Comparison of ENCODE assay signal across 23 mouse cellular contexts in genomic region chr13:31775762-31776161, GRCm38 (mm10). TPM values are rescaled to one million over a fixed set of nuclear protein-coding genes. Genes with fewer than 3 reads are reported as not detected.
DNase-seq lines count a peak whose midpoint lies in the region; ATAC-seq lines count a peak whose summit lies in the region.
"Had no signal": no experiment of that assay in that cellular context is flagged by ENCODE, and none has a peak within 500 bp of the region (broad histone marks: within the 10 kb centered on the region; RNA-seq: fewer than 3 reads in every experiment).

No protein-coding gene starts in this region.

- no peak overlapping the region for H3K9ac ChIP-seq in forebrain, embryonic 16.5 days (replicated peaks; ENCODE audit: low read depth, low read length)
- H3K9ac ChIP-seq in forebrain, embryonic 11.5 days (ENCODE audit: low read length) = no peak overlapping the region
- no peak overlapping the region for H3K9ac ChIP-seq in embryonic facial prominence, embryonic 14.5 days (ENCODE audit: low read depth, low read length)
- H3K9ac ChIP-seq in limb, embryonic 13.5 days = no peak overlapping the region
- no peak overlapping the region for H3K9ac ChIP-seq in hindbrain, embryonic 11.5 days (ENCODE audit: low read depth, low read length)
- H3K9ac ChIP-seq: embryonic facial prominence, embryonic 12.5 days; forebrain, embryonic 15.5 days had no signal

- 0 out of 2 replicates have a peak, but pooled peaks cover 2% of the 10 kb centered on the region for H3K4me1 ChIP-seq in forebrain, embryonic 16.5 days (replicated peaks; ENCODE audit: control insufficient read depth, insufficient read depth, low read length)
- H3K4me1 ChIP-seq in forebrain, embryonic 11.5 days (replicated peaks; ENCODE audit: control insufficient read depth, insufficient read depth, low read length) = no peaks in the 10 kb centered on the region; the same call in 1 of the 2 replicates
- peaks cover 6% of the 10 kb centered on the region; the same call in 1 of the 2 replicates for H3K4me1 ChIP-seq in embryonic facial prominence, embryonic 14.5 days (ENCODE audit: control insufficient read depth, insufficient read depth, low read length)
- peaks cover 21% of the 10 kb centered on the region for H3K4me1 ChIP-seq in limb, embryonic 13.5 days
- H3K4me1 ChIP-seq in hindbrain, embryonic 11.5 days (replicated peaks; ENCODE audit: control insufficient read depth, insufficient read depth, low read length) = no peaks in the 10 kb centered on the region
- H3K4me1 ChIP-seq: embryonic facial prominence, embryonic 12.5 days; forebrain, embryonic 15.5 days had no signal

- no peak overlapping the region for H3K27ac ChIP-seq in forebrain, embryonic 16.5 days (ENCODE audit: low read length)
- H3K27ac ChIP-seq in forebrain, embryonic 11.5 days (ENCODE audit: low read depth, low read length) = no peak overlapping the region
- peak overlapping the region; percentile 46; the same call in 1 of the 2 replicates for H3K27ac ChIP-seq in embryonic facial prominence, embryonic 14.5 days (replicated peaks; ENCODE audit: low read depth, low read length)
- H3K27ac ChIP-seq in limb, embryonic 13.5 days = peak overlapping the region; percentile 79
- H3K27ac ChIP-seq in hindbrain, embryonic 11.5 days (ENCODE audit: low read depth, low read length) = no peak overlapping the region
- H3K27ac ChIP-seq: embryonic facial prominence, embryonic 12.5 days; forebrain, embryonic 10.5 days; forebrain, embryonic 15.5 days; heart, embryonic 10.5 days had no signal

- H3K4me2 ChIP-seq in forebrain, embryonic 16.5 days (ENCODE audit: low read length) = no peak overlapping the region
- no peak overlapping the region for H3K4me2 ChIP-seq in forebrain, embryonic 11.5 days (ENCODE audit: low read depth, low read length, severe bottlenecking)
- H3K4me2 ChIP-seq in embryonic facial prominence, embryonic 14.5 days (ENCODE audit: low read depth, low read length) = no peak overlapping the region
- H3K4me2 ChIP-seq in limb, embryonic 13.5 days (replicated peaks) = no peak overlapping the region
- H3K4me2 ChIP-seq in hindbrain, embryonic 11.5 days (replicated peaks; ENCODE audit: low read depth, low read length) = no peak overlapping the region
- H3K4me2 ChIP-seq: embryonic facial prominence, embryonic 12.5 days; forebrain, embryonic 15.5 days had no signal

- no peak for DNase-seq in forebrain, embryonic 11.5 days (ENCODE audit: low spot score)
- DNase-seq in embryonic facial prominence, embryonic 14.5 days (ENCODE audit: low spot score) = no peak
- DNase-seq in heart, postnatal 25 days (ENCODE audit: low spot score) = no peak
- DNase-seq in ovary, postnatal 14 days (ENCODE audit: low spot score) = no peak
- no peak for DNase-seq in hindbrain, embryonic 11.5 days (ENCODE audit: low spot score)
- DNase-seq: adrenal gland, adult 2 months; adrenal gland, postnatal 36 days; cerebellum, adult 11 months; cerebellum, adult 8-10 months; embryo, embryonic 11 days; gastrocnemius, postnatal 10 days; heart, adult 18-20 months; heart, postnatal 10 days had no signal

- WGBS in forebrain, embryonic 16.5 days = 50% methylated on average over 5 of the region's 5 CpGs
- WGBS in forebrain, embryonic 11.5 days = 79% methylated on average over 5 of the region's 5 CpGs
- WGBS in embryonic facial prominence, embryonic 14.5 days = 43% methylated on average over 5 of the region's 5 CpGs
- 54% methylated on average over 5 of the region's 5 CpGs for WGBS in limb, embryonic 13.5 days
- 78% methylated on average over 5 of the region's 5 CpGs for WGBS in hindbrain, embryonic 11.5 days

- intact Hi-C loops in heart, postnatal 25 days (cut with DNase I) = no loop called here

- H3K27me3 ChIP-seq in forebrain, embryonic 16.5 days (replicated peaks; ENCODE audit: control insufficient read depth, insufficient read depth, low read length) = no peaks in the 10 kb centered on the region
- no peaks in the 10 kb centered on the region for H3K27me3 ChIP-seq in forebrain, embryonic 11.5 days (ENCODE audit: control insufficient read depth, insufficient read depth, low read length)
- no peaks in the 10 kb centered on the region for H3K27me3 ChIP-seq in embryonic facial prominence, embryonic 14.5 days (replicated peaks; ENCODE audit: control insufficient read depth, insufficient read depth, low read length)
- H3K27me3 ChIP-seq in limb, embryonic 13.5 days = 0 out of 2 replicates have a peak, but pooled peaks cover 2% of the 10 kb centered on the region
- no peaks in the 10 kb centered on the region for H3K27me3 ChIP-seq in hindbrain, embryonic 11.5 days (ENCODE audit: control insufficient read depth, insufficient read depth, low read length)
- H3K27me3 ChIP-seq: embryonic facial prominence, embryonic 12.5 days; forebrain, embryonic 15.5 days had no signal

- 0 out of 2 replicates have a peak, but pooled peaks have one; percentile 26 for ATAC-seq in forebrain, embryonic 16.5 days
- ATAC-seq in forebrain, embryonic 11.5 days (replicated peaks; ENCODE audit: low FRiP score) = no peak
- ATAC-seq in embryonic facial prominence, embryonic 14.5 days (ENCODE audit: low read depth) = 0 out of 2 replicates have a peak, but pooled peaks have one; percentile 37
- peak; percentile 49; the same call in 1 of the 2 replicates for ATAC-seq in limb, embryonic 13.5 days (ENCODE audit: low FRiP score, low read depth)
- ATAC-seq in hindbrain, embryonic 11.5 days (ENCODE audit: low FRiP score) = no peak
- ATAC-seq: forebrain, embryonic 15.5 days; hindbrain, embryonic 16.5 days had no signal

- no peak overlapping the region for H3K4me3 ChIP-seq in forebrain, embryonic 16.5 days (replicated peaks; ENCODE audit: low read length)
- no peak overlapping the region for H3K4me3 ChIP-seq in forebrain, embryonic 11.5 days (ENCODE audit: low read depth, low read length)
- no peak overlapping the region for H3K4me3 ChIP-seq in embryonic facial prominence, embryonic 14.5 days (ENCODE audit: low read depth, low read length)
- H3K4me3 ChIP-seq in limb, embryonic 13.5 days = no peak overlapping the region
- H3K4me3 ChIP-seq in hindbrain, embryonic 11.5 days (ENCODE audit: low read depth, low read length) = no peak overlapping the region
- H3K4me3 ChIP-seq: embryonic facial prominence, embryonic 12.5 days; forebrain, embryonic 10.5 days; forebrain, embryonic 15.5 days; heart, embryonic 10.5 days had no signal

- H3K9me3 ChIP-seq in forebrain, embryonic 16.5 days (ENCODE audit: control insufficient read depth, low read length) = no peaks in the 10 kb centered on the region
- H3K9me3 ChIP-seq in forebrain, embryonic 11.5 days (ENCODE audit: control insufficient read depth, low read length) = no peaks in the 10 kb centered on the region
- H3K9me3 ChIP-seq in embryonic facial prominence, embryonic 14.5 days (ENCODE audit: control insufficient read depth, low read length) = no peaks in the 10 kb centered on the region
- no peaks in the 10 kb centered on the region for H3K9me3 ChIP-seq in limb, embryonic 13.5 days
- H3K9me3 ChIP-seq in hindbrain, embryonic 11.5 days (ENCODE audit: control insufficient read depth, low read length) = no peaks in the 10 kb centered on the region
- H3K9me3 ChIP-seq: embryonic facial prominence, embryonic 12.5 days; forebrain, embryonic 10.5 days; forebrain, embryonic 15.5 days; heart, embryonic 10.5 days had no signal

- H3K36me3 ChIP-seq in forebrain, embryonic 16.5 days (ENCODE audit: control insufficient read depth, insufficient read depth) = no peaks in the 10 kb centered on the region
- H3K36me3 ChIP-seq in forebrain, embryonic 11.5 days (ENCODE audit: control insufficient read depth, insufficient read depth, low read length) = no peaks in the 10 kb centered on the region
- H3K36me3 ChIP-seq in embryonic facial prominence, embryonic 14.5 days (ENCODE audit: control insufficient read depth, insufficient read depth, low read length) = no peaks in the 10 kb centered on the region
- no peaks in the 10 kb centered on the region for H3K36me3 ChIP-seq in limb, embryonic 13.5 days
- H3K36me3 ChIP-seq in hindbrain, embryonic 11.5 days (ENCODE audit: control insufficient read depth, insufficient read depth, low read length) = no peaks in the 10 kb centered on the region
- H3K36me3 ChIP-seq: embryonic facial prominence, embryonic 12.5 days; forebrain, embryonic 10.5 days; forebrain, embryonic 15.5 days; heart, embryonic 10.5 days had no signal

RNA-seq across cellular contexts. Expression of gene Foxc1, which starts 30.7 kb away (rescaled TPM):
- 0.57 and 1.1 TPM in 2 replicates for polyA plus RNA-seq in forebrain, embryonic 16.5 days (2015; fragmentation: Nextera tagmentation; extraction: Ambion mirVana)
- 5.0 and 5.5 TPM in 2 replicates for polyA plus RNA-seq in forebrain, embryonic 11.5 days (2014; fragmentation: Nextera tagmentation; extraction: Ambion mirVana)
- 6.7 and 7.3 TPM in 2 replicates for polyA plus RNA-seq in embryonic facial prominence, embryonic 14.5 days (2014; fragmentation: Nextera tagmentation; extraction: Ambion mirVana)
- polyA plus RNA-seq in limb, embryonic 13.5 days (2015; fragmentation: Nextera tagmentation; extraction: Ambion mirVana) = 5.1 and 6.8 TPM in 2 replicates
- total RNA-seq in heart, postnatal 25 days (2021) = 1 to 10 TPM; 5.1 to 5.8 TPM
- 5.6 and 6.1 TPM in 2 replicates for polyA plus RNA-seq in hindbrain, embryonic 11.5 days (2014; fragmentation: Nextera tagmentation; extraction: Ambion mirVana)
- total RNA-seq: common myeloid progenitor, adult 5-6 weeks; hematopoietic stem cell, adult 5-6 weeks; MEL had no signal

Comparison
In these comparisons a context has a peak if more than half of its experiments do, and no peak if none do; other contexts are left out.
1. ATAC-seq: peak in forebrain, embryonic 16.5 days (single experiment), embryonic facial prominence, embryonic 14.5 days (single experiment) and limb, embryonic 13.5 days (single experiment); none in forebrain, embryonic 11.5 days (single experiment) and hindbrain, embryonic 11.5 days (single experiment).
2. H3K27ac ChIP-seq: peak in embryonic facial prominence, embryonic 14.5 days (single experiment) and limb, embryonic 13.5 days (single experiment); none in forebrain, embryonic 16.5 days (single experiment), forebrain, embryonic 11.5 days (single experiment) and hindbrain, embryonic 11.5 days (single experiment).